Mouse (Mus musculus) heart, adult 2 months (tissue): ENCODE data around the gene Nf2.

Source experiments
- CTCF ChIP-seq: fragments of 200-600 bp; IDR thresholded peaks from 2 replicates; pipeline ENCODE4 v1.8.1; 2022; ENCODE audit warnings: antibody characterized with exemption, mild to moderate bottlenecking, moderate library complexity
- POLR2A ChIP-seq: fragments of 200-500 bp; IDR thresholded peaks from 2 replicates; pipeline ENCODE4 v1.6.1; 2011; ENCODE audit warnings: mild to moderate bottlenecking, low read depth, low read length, control low read depth; ENCODE audit not compliant: insufficient read depth

DNA sequence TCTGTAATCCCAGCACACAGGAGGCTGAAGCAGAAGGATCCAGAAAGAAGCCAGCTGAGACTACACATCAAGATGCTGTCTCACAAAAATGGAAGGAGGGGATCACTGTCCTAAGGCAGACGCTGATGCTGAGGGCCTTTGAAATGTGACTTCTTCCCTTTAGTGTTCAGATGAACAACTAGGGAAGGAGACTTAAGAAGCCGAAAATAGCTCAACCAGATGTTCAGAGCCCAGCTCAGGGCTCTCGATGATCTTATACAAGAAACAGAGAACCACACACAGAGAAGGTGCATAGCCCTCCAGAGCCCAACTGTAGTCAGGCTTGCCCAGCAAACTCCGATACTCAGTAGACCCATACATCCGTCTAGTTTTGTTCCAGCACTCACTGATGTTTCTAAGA is 12.0 kb downstream of the Nf2 start:
- TF ChIP-seq CTCF = no peak
- no peak for TF ChIP-seq POLR2A
